Mouse (Mus musculus) forebrain, embryonic 13.5 days (tissue): ENCODE results near the gene Ddb1. TPM values are rescaled to one million over a fixed set of nuclear protein-coding genes. Genes with fewer than 3 reads are reported as not detected.

Experiments used
- ATAC-seq: fragments of 200-750 bp; cut with Nextera tagmentation; 2 replicates; pipeline ENCODE4 v1.8.0; 2017
- H3K27ac ChIP-seq: fragments of 300-500 bp; sonication (generic); 2 replicates; pipeline ENCODE4 v1.5.1; 2015; ENCODE audit warnings: inconsistent platforms, mild to moderate bottlenecking, moderate library complexity
- H3K27me3 ChIP-seq: fragments of 300-500 bp; sonication (generic); 2 replicates; pipeline ENCODE4 v1.6.1; 2015; ENCODE audit warnings: mild to moderate bottlenecking, inconsistent platforms
- H3K36me3 ChIP-seq: fragments of 300-500 bp; sonication (generic); 2 replicates; pipeline ENCODE4 v1.6.1; 2015; ENCODE audit warnings: mild to moderate bottlenecking, inconsistent platforms; ENCODE audit not compliant: poor library complexity, severe bottlenecking
- H3K4me1 ChIP-seq: fragments of 300-500 bp; sonication (generic); 2 replicates; pipeline ENCODE4 v1.6.1; 2015; ENCODE audit warnings: inconsistent platforms
- H3K4me2 ChIP-seq: fragments of 300-500 bp; sonication (generic); 2 replicates; pipeline ENCODE4 v1.6.1; 2015; ENCODE audit warnings: inconsistent platforms, mild to moderate bottlenecking, moderate library complexity
- H3K4me3 ChIP-seq: fragments of 300-500 bp; sonication (generic); 2 replicates; pipeline ENCODE4 v1.5.1; 2015; ENCODE audit warnings: mild to moderate bottlenecking, inconsistent platforms
- H3K9ac ChIP-seq: fragments of 300-500 bp; sonication (generic); 2 replicates; pipeline ENCODE4 v1.6.1; 2015; ENCODE audit warnings: mild to moderate bottlenecking, inconsistent platforms
- H3K9me3 ChIP-seq: fragments of 300-500 bp; sonication (generic); replicated peaks from 2 replicates; pipeline ENCODE4 v1.6.1; 2016; ENCODE audit warnings: inconsistent platforms
- WGBS: fragments of 180-500 bp; shearing (Covaris S2); methylation state at CpG from one replicate; pipeline ENCODE4 v1.1.7; 2015; 5-methylcytosine and 5-hydroxymethylcytosine counted together
- polyA plus RNA-seq: library from polyadenylated mRNA; unstranded; fragments of >200 nt; fragmentation: Nextera tagmentation; extraction: Ambion mirVana; gene quantifications from 2 replicates; pipeline ENCODE4 v1.2.1, GENCODE M21; 2015

The Ddb1 gene
- polyA plus RNA-seq, 1 experiment from 2014 or later, result 278 TPM

- ATAC-seq, result peak; percentile 97
- H3K4me2 ChIP-seq, result peak within 1 kb of the TSS; percentile 82
- H3K36me3 ChIP-seq, result peaks cover 33% of the 10 kb centered on the region
- under 1% methylated on average over 44 of the region's 44 CpGs for WGBS
- H3K9ac ChIP-seq, result peak within 1 kb of the TSS; percentile 80
- no peaks in the 10 kb centered on the region for H3K27me3 ChIP-seq
- H3K9me3 ChIP-seq, result no peaks in the 10 kb centered on the region
- H3K27ac ChIP-seq, result peak within 1 kb of the TSS; percentile 87
- H3K4me3 ChIP-seq, result peak within 1 kb of the TSS; percentile 64
- H3K4me1 ChIP-seq, result peaks cover 29% of the 10 kb centered on the region
These were observed 28.2 kb upstream of the Ddb1 start, which contains the start of the genes Cyb561a3 and Tmem138 for GRCm38 (mm10) chr19:10576690-10577561. Cyb561a3 (plus strand) TSS chr19:10577172. Tmem138 (minus strand) TSS chr19:10577362.

GRCm38 (mm10) chr19:10580102-10580501, 25.0 kb upstream of the Ddb1 start:
- H3K36me3 ChIP-seq, result peaks cover 7% of the 10 kb centered on the region
- no peak overlapping the region for H3K27ac ChIP-seq
- no peak overlapping the region for H3K9ac ChIP-seq
- no peaks in the 10 kb centered on the region for H3K9me3 ChIP-seq
- H3K4me1 ChIP-seq, result peaks cover 32% of the 10 kb centered on the region
- WGBS, result 86% methylated on average over 3 of the region's 3 CpGs
- H3K4me2 ChIP-seq, result no peak overlapping the region
- no peak for ATAC-seq
- no peak overlapping the region for H3K4me3 ChIP-seq
- H3K27me3 ChIP-seq, result no peaks in the 10 kb centered on the region

- WGBS, result 81% methylated on average over 3 of the region's 3 CpGs
- H3K27ac ChIP-seq, result no peak overlapping the region
- peaks cover 28% of the 10 kb centered on the region for H3K4me1 ChIP-seq
- no peaks in the 10 kb centered on the region for H3K27me3 ChIP-seq
- peaks cover 7% of the 10 kb centered on the region; the same call in 1 of the 2 replicates for H3K36me3 ChIP-seq
- no peak overlapping the region for H3K9ac ChIP-seq
- no peak overlapping the region for H3K4me3 ChIP-seq
- no peak for ATAC-seq
- H3K4me2 ChIP-seq, result no peak overlapping the region
- no peaks in the 10 kb centered on the region for H3K9me3 ChIP-seq
These were observed 24.4 kb upstream of the Ddb1 start for GRCm38 (mm10) chr19:10580761-10581160.

- 88% methylated on average over 6 of the region's 6 CpGs for WGBS
- Histone ChIP-seq H3K4me2 (no peak overlapping the region), H3K36me3 (peaks cover 7% of the 10 kb centered on the region; the same call in 1 of the 2 replicates)
These were observed 23.1 kb upstream of the Ddb1 start for GRCm38 (mm10) chr19:10581984-10582383.

GRCm38 (mm10) chr19:10583550-10584146, 21.5 kb upstream of the Ddb1 start:
- H3K36me3 ChIP-seq, result peaks cover 16% of the 10 kb centered on the region
- no peaks in the 10 kb centered on the region for H3K9me3 ChIP-seq
- 48% methylated on average over 7 of the region's 7 CpGs for WGBS
- no peak overlapping the region for H3K4me3 ChIP-seq
- no peak overlapping the region for H3K27ac ChIP-seq
- H3K9ac ChIP-seq, result no peak overlapping the region
- H3K4me1 ChIP-seq, result peaks cover 8% of the 10 kb centered on the region
- H3K4me2 ChIP-seq, result no peak overlapping the region
- no peak for ATAC-seq
- H3K27me3 ChIP-seq, result no peaks in the 10 kb centered on the region

More at GRCm38 (mm10) chr19:10581984-10582383, 23.1 kb upstream of the Ddb1 start:
- Histone ChIP-seq H3K27me3 (no peaks in the 10 kb centered on the region), H3K4me3 (no peak overlapping the region), H3K9ac (no peak overlapping the region), H3K27ac (no peak overlapping the region), H3K4me1 (peaks cover 19% of the 10 kb centered on the region), H3K9me3 (no peaks in the 10 kb centered on the region)
- ATAC-seq, result no peak

- WGBS, result 91% methylated on average over 8 of the region's 8 CpGs
- ATAC-seq, result no peak
These were observed 20.0 kb upstream of the Ddb1 start for GRCm38 (mm10) chr19:10585112-10585511.

GRCm38 (mm10) chr19:10587231-10587630, 17.9 kb upstream of the Ddb1 start:
- peaks cover 6% of the 10 kb centered on the region; the same call in 1 of the 2 replicates for H3K4me1 ChIP-seq
- H3K9me3 ChIP-seq, result no peaks in the 10 kb centered on the region
- H3K27me3 ChIP-seq, result no peaks in the 10 kb centered on the region
- H3K36me3 ChIP-seq, result peaks cover 27% of the 10 kb centered on the region
- 80% methylated on average over 8 of the region's 8 CpGs for WGBS
- H3K9ac ChIP-seq, result no peak overlapping the region
- H3K27ac ChIP-seq, result no peak overlapping the region
- no peak for ATAC-seq
- no peak overlapping the region for H3K4me2 ChIP-seq
- no peak overlapping the region for H3K4me3 ChIP-seq

More at GRCm38 (mm10) chr19:10585112-10585511, 20.0 kb upstream of the Ddb1 start:
- no peak overlapping the region for H3K27ac ChIP-seq
- H3K36me3 ChIP-seq, result peaks cover 22% of the 10 kb centered on the region
- no peak overlapping the region for H3K4me3 ChIP-seq
- H3K27me3 ChIP-seq, result no peaks in the 10 kb centered on the region
- peaks cover 6% of the 10 kb centered on the region; the same call in 1 of the 2 replicates for H3K4me1 ChIP-seq
- no peaks in the 10 kb centered on the region for H3K9me3 ChIP-seq
- no peak overlapping the region for H3K9ac ChIP-seq
- no peak overlapping the region for H3K4me2 ChIP-seq

GRCm38 (mm10) chr19:10589127-10589857, 15.8 kb upstream of the Ddb1 start:
- ATAC-seq, result no peak
- Histone ChIP-seq H3K36me3 (peaks cover 43% of the 10 kb centered on the region), H3K4me2 (no peak overlapping the region), H3K27ac (no peak overlapping the region), H3K9me3 (no peaks in the 10 kb centered on the region), H3K9ac (no peak overlapping the region), H3K4me1 (peaks cover 3% of the 10 kb centered on the region; the same call in 1 of the 2 replicates), H3K27me3 (no peaks in the 10 kb centered on the region), H3K4me3 (no peak overlapping the region)
- 69% methylated on average over 5 of the region's 5 CpGs for WGBS

- H3K36me3 ChIP-seq, result peaks cover 49% of the 10 kb centered on the region
- H3K4me3 ChIP-seq, result no peak overlapping the region
- 73% methylated on average over 3 of the region's 3 CpGs for WGBS
- H3K9me3 ChIP-seq, result no peaks in the 10 kb centered on the region
- H3K27ac ChIP-seq, result no peak overlapping the region
- H3K4me1 ChIP-seq, result peaks cover 3% of the 10 kb centered on the region; the same call in 1 of the 2 replicates
- H3K9ac ChIP-seq, result no peak overlapping the region
- no peaks in the 10 kb centered on the region for H3K27me3 ChIP-seq
- H3K4me2 ChIP-seq, result no peak overlapping the region
- ATAC-seq, result no peak
These were observed 14.8 kb upstream of the Ddb1 start for GRCm38 (mm10) chr19:10590301-10590700.

- no peak overlapping the region for H3K9ac ChIP-seq
- peaks cover 64% of the 10 kb centered on the region for H3K36me3 ChIP-seq
- no peak overlapping the region for H3K4me3 ChIP-seq
- no peaks in the 10 kb centered on the region for H3K9me3 ChIP-seq
- no peak overlapping the region for H3K4me2 ChIP-seq
- WGBS, result 93% methylated on average over 6 of the region's 6 CpGs
- no peaks in the 10 kb centered on the region for H3K27me3 ChIP-seq
- H3K4me1 ChIP-seq, result peaks cover 3% of the 10 kb centered on the region; the same call in 1 of the 2 replicates
- ATAC-seq, result no peak
- no peak overlapping the region for H3K27ac ChIP-seq
These were observed 13.3 kb upstream of the Ddb1 start for GRCm38 (mm10) chr19:10591659-10592377.

- Histone ChIP-seq H3K9me3 (no peaks in the 10 kb centered on the region), H3K4me3 (no peak overlapping the region), H3K4me1 (peaks cover 9% of the 10 kb centered on the region), H3K4me2 (no peak overlapping the region), H3K27ac (no peak overlapping the region), H3K27me3 (no peaks in the 10 kb centered on the region), H3K9ac (no peak overlapping the region), H3K36me3 (peaks cover 69% of the 10 kb centered on the region)
- ATAC-seq, result no peak
- WGBS, result 40% methylated on average over 3 of the region's 3 CpGs
These were observed 6.9 kb upstream of the Ddb1 start for GRCm38 (mm10) chr19:10598188-10598587.
